ENCODE assay signal across 29 mouse cellular contexts in the genomic region with DNA sequence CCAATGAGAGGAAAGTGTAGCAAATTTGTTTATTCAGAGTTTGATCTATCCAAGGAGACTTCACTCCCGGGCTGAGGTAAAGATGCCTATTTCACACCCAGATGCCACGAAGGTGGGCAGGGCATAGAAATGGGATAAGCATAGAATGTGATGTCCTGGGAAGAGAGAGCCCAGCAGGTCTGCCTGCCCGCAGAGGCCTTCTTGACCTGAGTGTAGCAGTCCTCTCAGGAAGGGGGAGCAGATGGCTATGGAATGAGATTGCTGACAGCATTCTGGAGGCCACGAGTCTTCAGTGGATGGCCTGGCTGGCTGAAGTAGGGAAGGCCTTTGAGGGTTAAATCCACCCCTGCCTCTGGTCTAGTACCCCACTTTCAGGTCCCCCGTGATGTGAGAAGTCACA. TPM values are rescaled to one million over a fixed set of nuclear protein-coding genes. Genes with fewer than 3 reads are reported as not detected.
A peak's percentile ranks its signal among the peaks of the same experiment; 100 is the strongest.
DNase-seq lines count a peak whose midpoint lies in the region; TF ChIP-seq lines count a peak whose summit lies in the region.
"Had no signal": no experiment of that assay in that cellular context is flagged by ENCODE, and none has a peak within 500 bp of the region (broad histone marks: within the 10 kb centered on the region; RNA-seq: fewer than 3 reads in every experiment).

No protein-coding gene starts in this region.

- peak overlapping the region; percentile 85 for H3K27ac ChIP-seq in gastrocnemius, adult 2 months
- H3K27ac ChIP-seq in heart, embryonic 10.5 days: peak overlapping the region; percentile 78; the same call in 1 of the 2 replicates
- H3K27ac ChIP-seq: embryonic facial prominence, embryonic 13.5 days; embryonic facial prominence, embryonic 15.5 days; forebrain, embryonic 10.5 days; forebrain, embryonic 12.5 days had no signal

- no peak for TF ChIP-seq CTCF in gastrocnemius, adult 2 months (IDR thresholded peaks at IDR 0.05)

- H3K4me1 ChIP-seq in heart, embryonic 10.5 days: peaks cover 44% of the 10 kb centered on the region

- intact Hi-C loops in gastrocnemius, adult 2 months (cut with DNase I): loop anchor here (5.0 kb wide), 1 partner anchor 117 kb away; a partner anchor contains a TSS
- intact Hi-C loops in heart, postnatal 10 days (cut with DNase I): loop anchor here (5.0 kb wide), 2 partner anchors 98 to 178 kb away; no protein-coding TSS in a partner anchor

- no peak overlapping the region for H3K4me3 ChIP-seq in gastrocnemius, adult 2 months
- no peak overlapping the region for H3K4me3 ChIP-seq in heart, embryonic 10.5 days
- H3K4me3 ChIP-seq: embryonic facial prominence, embryonic 13.5 days; embryonic facial prominence, embryonic 15.5 days; erythroblast, embryonic 14.5 days; forebrain, embryonic 10.5 days; forebrain, embryonic 12.5 days had no signal

- DNase-seq in gastrocnemius, adult 2 months: no peak
- no peak for DNase-seq in gastrocnemius, adult 8-10 months (ENCODE audit: low spot score in 2 of 2)
- peak; percentile 71 for DNase-seq in heart, embryonic 10.5 days (ENCODE audit: low spot score)
- DNase-seq in heart, postnatal 10 days: no peak
- DNase-seq in thymus, postnatal 25 days: no peak
- DNase-seq: adrenal gland, adult 8-10 months; adrenal gland, postnatal 14 days; adrenal gland, postnatal 36 days; cerebellum, adult 11 months; cerebellum, adult 18-20 months; cerebellum, adult 8-10 months; cerebellum, adult 9-11 months; cerebellum, postnatal 14 days; cerebellum, postnatal 36 days; embryo, embryonic 11 days had no signal

- 77% methylated on average over 5 of the region's 5 CpGs for WGBS in heart, embryonic 10.5 days

- H3K27me3 ChIP-seq in heart, embryonic 10.5 days (ENCODE audit: insufficient read depth, poor library complexity, severe bottlenecking): no peaks in the 10 kb centered on the region
- H3K27me3 ChIP-seq: CH12.LX; embryonic facial prominence, embryonic 13.5 days; embryonic facial prominence, embryonic 15.5 days; forebrain, embryonic 12.5 days; Patski had no signal

- H3K36me3 ChIP-seq in heart, embryonic 10.5 days: no peaks in the 10 kb centered on the region
- H3K36me3 ChIP-seq: embryonic facial prominence, embryonic 13.5 days; embryonic facial prominence, embryonic 15.5 days; forebrain, embryonic 10.5 days; forebrain, embryonic 12.5 days; G1E had no signal

- no peaks in the 10 kb centered on the region for H3K9me3 ChIP-seq in heart, embryonic 10.5 days
- H3K9me3 ChIP-seq: embryonic facial prominence, embryonic 13.5 days; embryonic facial prominence, embryonic 15.5 days; forebrain, embryonic 10.5 days; forebrain, embryonic 12.5 days; G1E had no signal

RNA-seq across cellular contexts. Expression of a gene that starts 5.9 kb away (rescaled TPM):
- total RNA-seq in gastrocnemius, adult 2 months (2021): not detected
- not detected for total RNA-seq in gastrocnemius, adult 8-10 months (2022)
- polyA plus RNA-seq in heart, embryonic 10.5 days (2016; fragmentation: Nextera tagmentation; extraction: Ambion mirVana): not detected in 2 replicates
- not detected for total RNA-seq in heart, postnatal 10 days (2021)
- total RNA-seq: adrenal gland, adult 18-20 months; adrenal gland, postnatal 14 days; adrenal gland, postnatal 36 days had no signal
- polyA plus RNA-seq: activated CD4-positive, CD25-positive, alpha-beta regulatory T cell, adult 4 months; CD4-positive, CD25-positive, alpha-beta regulatory T cell, adult 4 months; embryonic facial prominence, embryonic 11.5 days; embryonic facial prominence, embryonic 13.5 days; embryonic facial prominence, embryonic 15.5 days; erythroblast, embryonic 14.5 days; forebrain, embryonic 10.5 days; forebrain, embryonic 12.5 days; forebrain, embryonic 14.5 days; forebrain, embryonic 16.5 days; G1E had no signal
